Mouse (Mus musculus) liver, embryonic 14.5 days (tissue): Measurements from ENCODE around the gene Sema6b. TPM values are rescaled to one million over a fixed set of nuclear protein-coding genes. Genes with fewer than 3 reads are reported as not detected.

Experiments
- ATAC-seq: fragments of 200-750 bp; cut with Nextera tagmentation; 2 replicates; pipeline ENCODE4 v1.8.0; 2017; ENCODE audit warnings: moderate number of reproducible peaks, mild to moderate bottlenecking, moderate library complexity; ENCODE audit not compliant: insufficient read depth
- DNase-seq, 3 experiments: peaks; one replicate each; pipeline ENCODE4 v3.0.0-alpha.2; 2012 to 2013; ENCODE audit warnings: low read depth in 3 of 3, low spot score in 3 of 3
- H3K27ac ChIP-seq: fragments of 300-500 bp; sonication (generic); 2 replicates; pipeline ENCODE4 v1.5.1; 2014; ENCODE audit warnings: moderate library complexity, mild to moderate bottlenecking, control low read depth, inconsistent platforms
- H3K27me3 ChIP-seq: fragments of 300-500 bp; sonication (generic); 2 replicates; pipeline ENCODE4 v1.6.1; 2014; ENCODE audit warnings: mild to moderate bottlenecking, low read length, moderate library complexity; ENCODE audit not compliant: control insufficient read depth, insufficient read depth
- H3K36me3 ChIP-seq: fragments of 300-500 bp; sonication (generic); replicated peaks from 2 replicates; pipeline ENCODE4 v1.6.1; 2014; ENCODE audit warnings: low read depth; ENCODE audit not compliant: control insufficient read depth, insufficient read depth
- H3K4me1 ChIP-seq, 2 experiments: fragments of 200-500 bp in 1 of 2; fragments of 300-500 bp in 1 of 2; sonication (generic) in 1 of 2; replicated peaks; 2 replicates each; pipeline ENCODE4 v1.6.1; 2012 to 2014; ENCODE audit warnings: antibody characterized with exemption in 1 of 2, inconsistent platforms in 1 of 2, low read length in 1 of 2; ENCODE audit not compliant: control insufficient read depth in 2 of 2, insufficient read depth in 2 of 2
- H3K4me2 ChIP-seq: fragments of 300-500 bp; sonication (generic); 2 replicates; pipeline ENCODE4 v1.6.1; 2014; ENCODE audit warnings: low read depth, mild to moderate bottlenecking, control low read depth, moderate library complexity
- H3K4me3 ChIP-seq, 2 experiments: fragments of 200-500 bp in 1 of 2; fragments of 300-500 bp in 1 of 2; sonication (generic) in 1 of 2; 2 replicates each; pipeline ENCODE4 v1.5.1; 2012 to 2014; ENCODE audit warnings: low read depth in 2 of 2, low read length in 2 of 2, mild to moderate bottlenecking in 2 of 2, control low read depth in 1 of 2, inconsistent platforms in 1 of 2, moderate library complexity in 1 of 2; ENCODE audit not compliant: insufficient read depth in 1 of 2
- H3K9ac ChIP-seq: fragments of 300-500 bp; sonication (generic); replicated peaks from 2 replicates; pipeline ENCODE4 v1.6.1; 2014; ENCODE audit warnings: mild to moderate bottlenecking, control low read depth, moderate library complexity
- H3K9me3 ChIP-seq: fragments of 300-500 bp; sonication (generic); 2 replicates; pipeline ENCODE4 v1.6.1; 2016; ENCODE audit warnings: low read length, mixed read lengths; ENCODE audit not compliant: control insufficient read depth
- CTCF ChIP-seq: IDR thresholded peaks from 2 replicates; pipeline ENCODE4 v1.5.1; 2016; ENCODE audit warnings: antibody characterized with exemption, low read depth, control low read depth
- EP300 ChIP-seq: IDR thresholded peaks from 2 replicates; pipeline ENCODE4 v1.6.1; 2016; ENCODE audit warnings: antibody characterized with exemption, low read depth
- WGBS: fragments of 180-500 bp; shearing (Covaris S2); extraction: QIAGEN DNeasy Blood & Tissue Kit; methylation state at CpG from one replicate; pipeline ENCODE4 v1.1.7; 2014; ENCODE audit not compliant: insufficient replicate concordance; 5-methylcytosine and 5-hydroxymethylcytosine counted together
- polyA plus RNA-seq, 2 experiments: library from polyadenylated mRNA; depleted of rRNA in 1 of 2; stranded (reverse) in 1 of 2; unstranded in 1 of 2; fragments of >200 nt; fragmentation: Nextera tagmentation in 1 of 2; extraction: Ambion mirVana in 1 of 2; gene quantifications; 2 replicates each; pipeline versions ENCODE4 v1.2.1 to v1.2.3; 2012 to 2014

The Sema6b gene
- polyA plus RNA-seq, 2 experiments: 0.43 to 0.92 TPM

DNA sequence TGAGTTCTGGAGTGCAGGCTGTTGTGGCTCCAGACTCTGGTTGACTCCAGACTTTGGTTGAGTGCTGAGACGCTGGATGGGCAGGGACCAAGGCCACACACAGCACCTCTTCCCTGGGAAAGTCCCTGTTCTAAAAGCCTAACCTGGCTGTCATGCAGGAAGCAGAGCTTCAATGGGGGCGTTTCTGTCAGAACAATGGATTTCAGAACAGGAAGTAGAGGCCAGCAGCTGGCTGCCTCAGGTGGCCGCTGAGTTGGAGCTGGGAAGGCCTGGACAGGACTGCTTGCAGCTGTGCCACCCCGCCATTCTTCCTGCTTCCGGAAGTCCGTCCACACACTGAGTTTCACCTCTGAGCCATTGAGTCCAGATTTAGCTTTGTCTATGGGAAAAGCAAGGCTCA, 29.7 kb upstream of the Sema6b start:
- no peak overlapping the region for H3K4me3 ChIP-seq
- no peak for TF ChIP-seq CTCF
- no peak for TF ChIP-seq EP300
- no peaks in the 10 kb centered on the region for H3K36me3 ChIP-seq
- H3K4me1 ChIP-seq: no peaks in the 10 kb centered on the region; a peak in 1 of 4 replicates
- H3K27me3 ChIP-seq: no peaks in the 10 kb centered on the region
- no peak overlapping the region for H3K9ac ChIP-seq
- no peak overlapping the region for H3K27ac ChIP-seq
- peak; percentile 27 for ATAC-seq
- H3K4me2 ChIP-seq: no peak overlapping the region
- no peak for DNase-seq
- 36% methylated on average over 6 of the region's 6 CpGs for WGBS
- no peaks in the 10 kb centered on the region for H3K9me3 ChIP-seq

GRCm38 (mm10) chr17:56165671-56166070, 25.5 kb upstream of the Sema6b start:
- no peak overlapping the region for H3K4me3 ChIP-seq

GRCm38 (mm10) chr17:56164510-56164909, 24.4 kb upstream of the Sema6b start:
- no peak overlapping the region for H3K9ac ChIP-seq
- H3K4me2 ChIP-seq: no peak overlapping the region
- no peak overlapping the region for H3K27ac ChIP-seq

More at GRCm38 (mm10) chr17:56165671-56166070, 25.5 kb upstream of the Sema6b start:
- no peak overlapping the region for H3K9ac ChIP-seq
- H3K27ac ChIP-seq: no peak overlapping the region
- no peaks in the 10 kb centered on the region for H3K9me3 ChIP-seq
- H3K27me3 ChIP-seq: no peaks in the 10 kb centered on the region
- ATAC-seq (no peak), DNase-seq (no peak)
- peaks cover 0 to 9% of the 10 kb centered on the region in 2 experiments; a peak in 2 of 4 replicates for H3K4me1 ChIP-seq
- no peaks in the 10 kb centered on the region for H3K36me3 ChIP-seq
- H3K4me2 ChIP-seq: no peak overlapping the region
- 65% methylated on average over 11 of the region's 11 CpGs for WGBS
- TF ChIP-seq EP300: no peak
- TF ChIP-seq CTCF: no peak

GRCm38 (mm10) chr17:56163523-56164102, 23.5 kb upstream of the Sema6b start:
- 52% methylated on average over 6 of the region's 6 CpGs for WGBS
- TF ChIP-seq EP300: no peak
- no peak for TF ChIP-seq CTCF
- Histone ChIP-seq H3K9ac (no peak overlapping the region), H3K9me3 (no peaks in the 10 kb centered on the region), H3K4me3 (no peak overlapping the region), H3K27ac (no peak overlapping the region), H3K36me3 (no peaks in the 10 kb centered on the region), H3K4me1 (peaks cover 0 to 9% of the 10 kb centered on the region in 2 experiments; a peak in 2 of 4 replicates), H3K27me3 (no peaks in the 10 kb centered on the region), H3K4me2 (peak overlapping the region; percentile 71)
- no peak for DNase-seq
- ATAC-seq: no peak

More at GRCm38 (mm10) chr17:56164510-56164909, 24.4 kb upstream of the Sema6b start:
- H3K4me3 ChIP-seq: no peak overlapping the region
- DNase-seq: no peak
- H3K4me1 ChIP-seq: peaks cover 0 to 9% of the 10 kb centered on the region in 2 experiments; a peak in 2 of 4 replicates
- ATAC-seq: no peak
- WGBS: 31% methylated on average over 3 of the region's 3 CpGs
- no peaks in the 10 kb centered on the region for H3K36me3 ChIP-seq
- no peaks in the 10 kb centered on the region for H3K9me3 ChIP-seq
- TF ChIP-seq EP300 (no peak), CTCF (no peak)
- H3K27me3 ChIP-seq: no peaks in the 10 kb centered on the region

DNA sequence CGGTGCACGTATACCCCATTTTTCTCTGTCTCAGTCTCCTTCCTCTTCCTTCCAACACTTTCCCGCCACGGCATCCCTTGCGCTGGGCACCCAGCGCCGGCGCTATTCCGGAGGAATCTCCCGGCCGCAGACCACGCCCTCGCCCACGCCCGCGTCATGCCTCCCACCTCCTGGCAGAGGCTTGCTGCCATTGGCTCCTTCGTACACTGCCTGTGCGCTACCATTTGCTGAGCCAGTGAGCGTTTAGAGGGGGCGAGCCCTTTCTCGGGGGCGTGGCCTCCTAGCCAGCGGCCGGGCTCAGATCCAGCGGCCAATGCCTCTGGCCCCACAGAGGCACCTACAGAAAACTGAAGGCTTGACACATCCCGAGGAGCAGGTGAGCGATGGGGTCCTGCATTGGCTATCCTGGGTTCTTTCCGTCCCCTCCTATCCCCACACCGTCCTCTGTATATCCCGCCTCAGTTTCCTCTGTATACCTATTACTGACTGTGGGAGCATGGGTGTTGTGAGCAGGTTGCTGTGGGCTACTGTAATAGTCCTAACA, 22.2 kb upstream of the Sema6b start, which contains the start of gene Tnfaip8l1:
Gene Tnfaip8l1, plus strand, starts transcription at position 247 of the 544 bp plus-strand sequence.
- Histone ChIP-seq H3K27ac (no peak within 1 kb of the TSS), H3K27me3 (no peaks in the 10 kb centered on the region)
- whole genome bisulfite sequencing: 2% methylated on average over 30 of the region's 30 CpGs

More for the DNA sequence above, 22.2 kb upstream of the Sema6b start, which contains the start of gene Tnfaip8l1:
- ATAC-seq: peak; percentile 98
- no peaks in the 10 kb centered on the region for H3K9me3 ChIP-seq
- DNase-seq: peak; percentile 83 to 86 (median 85)
- TF ChIP-seq EP300 (no peak), CTCF (peak; percentile 17; the same call in 1 of the 2 replicates)
- H3K36me3 ChIP-seq: no peaks in the 10 kb centered on the region
- peaks cover 0 to 9% of the 10 kb centered on the region in 2 experiments; a peak in 2 of 4 replicates for H3K4me1 ChIP-seq
- H3K4me3 ChIP-seq: peak within 1 kb of the TSS; percentile 38 to 59
- peak within 1 kb of the TSS; percentile 71 for H3K4me2 ChIP-seq
- H3K9ac ChIP-seq: peak within 1 kb of the TSS; percentile 14; the same call in 1 of the 2 replicates
